Mouse (Mus musculus) thymus, postnatal 0 days (tissue): ENCODE measurements around the gene Rnaseh2c. TPM values are rescaled to one million over a fixed set of nuclear protein-coding genes. Genes with fewer than 3 reads are reported as not detected.

Experiments
- DNase-seq: peaks from one replicate; pipeline ENCODE4 v3.0.0-alpha.2; 2015; ENCODE audit warnings: low spot score
- polyA plus RNA-seq: library from polyadenylated mRNA; unstranded; fragments of >200 nt; fragmentation: Nextera tagmentation; extraction: Ambion mirVana; gene quantifications from 2 replicates; pipeline ENCODE4 v1.2.1, GENCODE M21; 2015

Gene Rnaseh2c
- polyA plus RNA-seq, 1 experiment from 2014 or later: 127 TPM

- DNase-seq: peak; percentile 2
These were observed 29.1 kb upstream of the Rnaseh2c start for GRCm38 (mm10) chr19:5572331-5573125.

- no peak for DNase-seq
These were observed 26.3 kb upstream of the Rnaseh2c start for GRCm38 (mm10) chr19:5575336-5575735.

DNA sequence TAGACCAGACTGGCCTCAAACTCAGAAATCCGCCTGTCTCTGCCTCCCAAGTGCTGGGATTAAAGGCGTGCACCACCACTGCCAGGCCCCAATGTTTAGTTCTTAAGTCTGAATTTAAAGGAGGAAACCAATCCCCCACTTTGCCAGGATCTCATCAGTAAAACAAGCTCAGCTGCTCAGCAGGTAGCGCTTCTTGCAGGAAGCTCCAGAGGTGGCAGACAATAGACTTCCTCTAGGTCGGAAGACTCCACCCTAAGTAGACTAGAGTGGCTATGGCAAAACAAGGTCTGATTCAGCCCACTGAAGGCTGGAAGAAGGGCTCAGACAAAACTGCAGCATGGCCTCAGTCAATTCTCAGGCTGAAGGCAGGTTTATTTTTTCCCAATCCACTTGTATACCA, 21.7 kb upstream of the Rnaseh2c start:
- DNase-seq: no peak

DNA sequence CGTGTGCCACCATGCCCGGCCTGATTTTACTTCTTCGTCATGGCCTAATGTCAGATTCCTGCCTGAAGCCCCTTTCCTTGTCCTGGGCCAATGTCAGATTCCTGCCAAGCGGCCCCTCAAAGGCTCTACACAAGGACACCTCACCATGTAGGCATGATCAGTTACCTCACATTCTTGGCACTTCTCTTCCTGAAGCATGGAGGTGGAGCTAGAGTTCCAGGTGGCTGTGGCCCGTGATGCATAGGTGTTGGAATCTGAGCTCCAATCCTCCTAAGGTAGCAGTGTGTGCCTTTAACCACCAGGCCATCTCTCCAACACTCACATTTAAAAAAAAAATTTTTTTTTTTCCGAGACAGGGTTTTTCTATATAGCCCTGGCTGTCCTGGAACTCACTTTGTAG, 20.9 kb upstream of the Rnaseh2c start:
- DNase-seq: no peak

DNA sequence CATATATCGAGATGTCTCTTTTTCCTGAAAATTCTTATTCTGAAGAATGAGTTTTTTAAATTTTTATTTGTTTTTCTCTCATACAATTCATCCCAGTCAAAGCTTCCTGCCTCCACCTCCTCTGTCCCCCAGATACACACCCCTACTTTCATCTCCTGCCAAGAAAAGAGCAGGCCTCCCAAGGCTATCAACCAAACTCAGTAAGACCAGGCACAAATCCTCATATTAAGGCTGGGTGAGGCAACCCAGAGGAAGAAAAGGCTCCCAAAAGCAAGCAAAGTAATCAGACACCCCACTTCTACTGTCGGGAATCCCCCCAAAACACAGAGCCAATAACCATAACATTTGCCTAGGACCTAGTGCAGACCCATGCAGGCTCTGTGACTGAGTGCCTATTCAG, 19.7 kb upstream of the Rnaseh2c start:
- no peak for DNase-seq

GRCm38 (mm10) chr19:5589159-5589558, 12.5 kb upstream of the Rnaseh2c start:
- no peak for DNase-seq

- DNase-seq: no peak
These were observed 9.8 kb upstream of the Rnaseh2c start for GRCm38 (mm10) chr19:5591888-5592287.

- DNase-seq: no peak
These were observed 2.4 kb upstream of the Rnaseh2c start for GRCm38 (mm10) chr19:5599224-5599623.

DNA sequence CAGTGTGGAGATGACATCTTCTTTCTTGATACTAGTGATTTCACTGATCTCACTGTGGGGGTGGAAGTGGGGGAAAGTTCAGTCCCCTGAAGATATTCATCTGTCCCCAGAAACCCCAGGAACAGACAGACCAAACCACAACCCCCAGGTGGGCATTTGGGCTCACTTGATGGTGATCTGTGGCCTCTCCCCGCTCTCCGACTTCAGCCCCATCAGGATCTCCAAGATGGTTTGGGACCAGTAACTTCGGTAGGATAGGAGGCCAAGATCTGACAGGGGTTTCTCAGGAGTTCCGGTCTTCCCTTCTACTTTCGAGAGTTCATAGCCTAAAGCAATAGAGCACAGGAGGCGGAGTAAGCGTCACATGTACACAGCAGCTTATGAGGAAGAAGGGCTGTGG, 2.0 kb downstream of the Rnaseh2c start:
- no peak for DNase-seq

GRCm38 (mm10) chr19:5605126-5605525, 3.5 kb downstream of the Rnaseh2c start:
- no peak for DNase-seq

- no peak for DNase-seq
These were observed 4.5 kb downstream of the Rnaseh2c start for GRCm38 (mm10) chr19:5606196-5606595.

- DNase-seq: no peak
These were observed 6.2 kb downstream of the Rnaseh2c start for GRCm38 (mm10) chr19:5607705-5608410.

DNA sequence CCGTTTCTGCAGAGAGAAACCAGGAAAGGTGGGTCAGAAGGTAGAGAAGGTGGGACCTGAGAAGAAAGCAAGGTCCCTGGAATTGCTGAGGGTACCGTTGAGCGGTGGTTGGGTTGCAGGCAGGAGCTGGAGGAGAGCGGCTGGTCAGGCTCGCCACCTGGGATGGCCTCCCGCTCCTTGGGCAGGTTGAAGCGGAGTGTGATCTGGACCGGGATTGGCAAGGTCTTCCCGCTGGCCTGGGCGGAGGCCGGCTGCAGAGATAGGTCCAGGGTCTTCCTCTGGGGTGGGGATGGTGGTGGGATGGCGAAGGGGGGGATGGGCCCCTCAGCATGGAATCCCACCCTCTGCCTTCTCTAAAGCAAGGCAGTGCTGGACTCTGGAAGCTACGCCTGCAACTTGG, 7.0 kb downstream of the Rnaseh2c start:
- no peak for DNase-seq

GRCm38 (mm10) chr19:5609171-5609546, 7.5 kb downstream of the Rnaseh2c start:
- DNase-seq: no peak

DNA sequence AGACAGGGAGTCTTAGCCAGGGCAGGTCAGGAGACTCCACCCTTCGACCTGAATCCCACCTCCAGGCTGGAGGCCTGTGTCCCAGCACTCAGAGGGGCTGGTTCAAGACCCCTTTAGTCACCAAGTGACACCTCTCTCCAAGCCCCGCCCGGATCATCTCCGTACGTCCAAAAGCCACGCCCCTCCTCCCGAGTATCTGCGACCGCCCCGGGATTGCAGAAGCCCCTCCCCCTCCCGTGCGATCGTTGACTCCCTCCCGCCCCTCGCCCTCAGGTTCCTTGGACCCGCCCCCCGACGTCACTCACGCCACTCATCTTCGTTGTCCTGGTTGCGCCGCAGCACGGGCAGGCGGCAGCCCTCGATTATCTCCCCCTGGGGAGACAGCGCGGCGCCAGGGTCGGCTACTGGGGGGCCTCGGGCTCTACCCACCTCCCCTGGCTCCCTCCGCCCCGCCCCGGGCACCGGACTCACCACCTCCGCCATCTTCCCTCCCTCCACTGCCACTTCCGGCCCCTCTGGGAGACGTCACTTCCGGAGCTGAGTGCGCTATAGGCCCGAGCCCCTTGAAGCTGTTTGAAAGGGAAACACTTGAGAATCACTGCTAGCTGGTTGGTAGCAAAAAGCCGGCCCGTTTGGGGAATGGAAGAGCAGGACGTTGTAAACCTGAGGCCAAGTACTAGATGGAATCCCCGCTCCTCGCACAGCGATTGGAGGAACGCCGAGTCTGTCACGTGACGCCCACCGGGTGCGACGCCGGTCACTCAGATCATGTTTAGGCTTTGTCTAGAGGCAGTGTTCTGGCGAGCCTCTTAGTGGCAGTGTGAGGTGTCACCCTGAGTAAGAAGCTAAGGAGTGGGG, 8.1 kb downstream of the Rnaseh2c start, which contains the start of gene Kat5:
TSS of gene Kat5 (minus strand) at position 691 of the 858 bp plus-strand sequence.
- DNase-seq: peak; percentile 93

- DNase-seq: no peak
These were observed 10.3 kb downstream of the Rnaseh2c start for GRCm38 (mm10) chr19:5611973-5612372.

DNA sequence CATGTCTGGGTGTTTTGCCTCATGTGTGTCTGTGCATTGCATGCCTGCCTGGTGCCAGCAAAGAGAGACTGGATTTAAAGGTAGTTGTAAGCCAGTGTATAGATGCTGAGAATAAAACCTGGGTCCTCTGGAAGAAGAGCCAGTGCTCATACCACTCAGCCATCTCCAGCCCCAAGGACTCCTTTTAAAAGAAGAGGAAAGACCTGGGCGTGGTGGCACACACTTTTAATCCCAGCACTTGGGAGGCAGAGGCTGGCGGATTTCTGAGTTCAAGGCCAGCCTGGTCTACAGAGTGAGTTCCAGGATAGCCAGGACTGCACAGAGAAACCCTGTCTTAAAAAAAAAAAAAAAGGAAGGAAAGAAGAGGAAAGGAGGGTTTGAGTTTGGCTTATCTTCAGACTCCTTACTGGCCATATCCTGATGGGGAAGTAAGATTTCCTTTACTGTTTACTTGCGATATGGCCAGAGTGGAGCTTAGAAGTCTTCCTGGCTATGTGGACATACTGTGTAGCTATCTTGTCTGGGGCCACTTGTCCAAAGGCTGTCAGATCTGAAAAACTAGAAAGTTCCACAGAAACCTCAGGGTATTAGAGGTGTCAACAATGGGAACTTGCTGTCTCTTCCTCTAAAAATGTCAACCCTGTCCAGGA, 11.2 kb downstream of the Rnaseh2c start:
- DNase-seq: no peak

- no peak for DNase-seq
These were observed 13.3 kb downstream of the Rnaseh2c start for GRCm38 (mm10) chr19:5614953-5615352.

DNA sequence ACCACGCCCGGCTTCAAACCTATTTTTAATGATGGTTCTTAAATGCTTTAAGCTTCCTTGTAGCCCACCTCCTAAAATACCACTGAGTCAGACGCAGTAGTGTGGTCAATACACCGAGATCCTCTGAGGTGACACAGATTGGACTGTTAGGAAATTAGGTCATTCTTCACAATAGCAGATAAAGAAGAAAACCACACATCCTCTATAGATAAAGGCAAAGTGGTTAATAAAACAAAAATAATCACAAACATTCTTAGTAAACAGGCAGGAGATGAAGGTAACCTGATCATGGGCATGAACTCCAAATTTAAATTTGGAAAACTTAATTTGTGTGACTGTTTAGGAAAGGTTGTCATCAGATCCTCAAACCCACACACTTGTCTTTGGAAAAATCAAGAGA, 18.3 kb downstream of the Rnaseh2c start:
- no peak for DNase-seq

DNA sequence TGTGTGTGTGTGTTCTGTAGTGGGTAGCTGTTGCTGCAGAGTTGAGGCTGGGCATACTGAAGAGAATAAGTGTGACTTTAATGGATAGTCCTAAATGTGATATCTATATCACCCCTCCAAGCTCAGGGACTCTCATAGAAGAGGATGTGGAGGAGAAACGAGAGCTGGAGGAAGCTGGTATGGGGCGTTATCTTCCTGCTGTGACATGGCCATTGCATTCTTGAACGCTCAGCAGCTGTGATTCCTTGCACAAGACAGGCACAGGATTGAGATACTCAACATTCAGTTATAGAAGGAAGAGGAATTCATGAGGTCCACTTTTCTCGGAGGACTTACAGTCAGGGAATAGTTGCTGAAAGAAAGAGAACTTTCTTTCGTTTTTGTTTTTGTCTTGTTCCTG, 20.2 kb downstream of the Rnaseh2c start:
- no peak for DNase-seq

- DNase-seq: no peak
These were observed 23.6 kb downstream of the Rnaseh2c start for GRCm38 (mm10) chr19:5625311-5625710.
